8 mouse cellular contexts compared by ENCODE assay signal in genomic region chr10:96616709-96617116, GRCm38 (mm10). TPM values are rescaled to one million over a fixed set of nuclear protein-coding genes. Genes with fewer than 3 reads are reported as not detected.
DNase-seq lines count a peak whose midpoint lies in the region; ATAC-seq lines count a peak whose summit lies in the region.

Btg1 (plus strand) TSS chr10:96617006.

- peak; percentile 99 for DNase-seq in adipocyte (ENCODE audit: low spot score)
- peak; percentile 95 for DNase-seq in embryo, embryonic 10 days (ENCODE audit: low spot score)
- DNase-seq in gastrocnemius, postnatal 10 days: peak; percentile 99
- DNase-seq in induced T-regulatory cell, adult 2 months (ENCODE audit: low read depth): peak; percentile 100
- DNase-seq in left cerebral cortex, adult 9 months (ENCODE audit: low spot score in 2 of 2): peak; percentile 98 to 99
- peak; percentile 99 for DNase-seq in right cerebral cortex, postnatal 14 days
- peak; percentile 99 to 100 for DNase-seq in urinary bladder, postnatal 36 days (ENCODE audit: low spot score in 2 of 2)

- peak; percentile 76 for ATAC-seq in megakaryocyte progenitor cell, adult 5-6 weeks (replicated peaks; ENCODE audit: poor library complexity)

RNA-seq across cellular contexts. Expression of gene Btg1, which starts in this region (rescaled TPM):
- 10 to 100 TPM; 39.6 to 45.7 TPM for total RNA-seq in gastrocnemius, postnatal 10 days (2021)
- total RNA-seq in megakaryocyte progenitor cell, adult 5-6 weeks (2015): 35.2 and 37.5 TPM in 2 replicates
- total RNA-seq in megakaryocyte progenitor cell, adult 5-6 weeks (2017): 31.5 and 34.6 TPM in 2 replicates

Comparison
In these comparisons a context has a peak if more than half of its experiments do, and no peak if none do; other contexts are left out.
1. Peak in every context shown above with its lines: DNase-seq and ATAC-seq.